Mouse (Mus musculus): ENCODE results near the gene Lrp6. TPM values are rescaled to one million over a fixed set of nuclear protein-coding genes. Genes with fewer than 3 reads are reported as not detected.

Lrp6 gene
- polyA plus RNA-seq, 1 experiment: 3.6 TPM

GRCm38 (mm10) chr6:134594569-134595442, 28.0 kb upstream of the Lrp6 start:
- H3K27ac ChIP-seq (ENCODE audit: control insufficient read depth, insufficient read depth, low read depth, low read length): no peak overlapping the region
- H3K27me3 ChIP-seq (ENCODE audit: control insufficient read depth, insufficient read depth, low read length): no peaks in the 10 kb centered on the region
- H3K36me3 ChIP-seq (ENCODE audit: control insufficient read depth, insufficient read depth, low read length): no peaks in the 10 kb centered on the region
- H3K4me3 ChIP-seq (ENCODE audit: control insufficient read depth, low read depth, low read length): no peak overlapping the region
- peaks cover 2% of the 10 kb centered on the region; the same call in 1 of the 2 replicates for H3K4me1 ChIP-seq (ENCODE audit: control insufficient read depth, insufficient read depth, low read length)
- no peak for TF ChIP-seq CTCF (IDR thresholded peaks at IDR 0.05; ENCODE audit: control insufficient read depth, insufficient read depth, insufficient replicate concordance, low read depth, low read length)
- TF ChIP-seq POLR2A (IDR thresholded peaks at IDR 0.05; ENCODE audit: control insufficient read depth, low read depth, low read length): no peak

GRCm38 (mm10) chr6:134591614-134592013, 24.8 kb upstream of the Lrp6 start:
- H3K4me1 ChIP-seq (ENCODE audit: control insufficient read depth, insufficient read depth, low read length): peaks cover 2% of the 10 kb centered on the region; the same call in 1 of the 2 replicates
- no peaks in the 10 kb centered on the region for H3K36me3 ChIP-seq (ENCODE audit: control insufficient read depth, insufficient read depth, low read length)
- TF ChIP-seq POLR2A (IDR thresholded peaks at IDR 0.05; ENCODE audit: control insufficient read depth, low read depth, low read length): no peak
- no peak for TF ChIP-seq CTCF (IDR thresholded peaks at IDR 0.05; ENCODE audit: control insufficient read depth, insufficient read depth, insufficient replicate concordance, low read depth, low read length)
- no peak overlapping the region for H3K4me3 ChIP-seq (ENCODE audit: control insufficient read depth, low read depth, low read length)
- H3K27me3 ChIP-seq (ENCODE audit: control insufficient read depth, insufficient read depth, low read length): no peaks in the 10 kb centered on the region
- no peak overlapping the region for H3K27ac ChIP-seq (ENCODE audit: control insufficient read depth, insufficient read depth, low read depth, low read length)

DNA sequence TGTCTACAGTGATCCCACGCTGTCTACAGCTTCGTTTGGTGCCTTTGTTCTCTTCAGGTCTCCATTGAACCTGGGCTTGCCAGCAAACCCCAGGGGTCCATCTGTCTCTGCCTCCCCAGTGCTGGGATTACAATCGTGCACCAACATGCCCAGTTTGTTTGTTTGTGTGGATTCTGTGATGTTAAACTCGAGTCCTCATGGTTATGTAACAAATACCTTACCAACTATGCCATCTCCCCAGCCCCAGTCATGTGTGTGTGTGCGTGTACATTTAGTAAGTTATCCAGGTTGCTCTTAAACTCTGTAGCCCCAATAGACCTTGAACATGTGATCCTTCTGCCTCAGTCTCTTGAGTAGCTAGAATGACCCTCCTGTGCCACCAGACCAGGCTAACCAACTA, 19.5 kb upstream of the Lrp6 start:
- no peak overlapping the region for H3K4me3 ChIP-seq (ENCODE audit: control insufficient read depth, low read depth, low read length)
- no peaks in the 10 kb centered on the region for H3K27me3 ChIP-seq (ENCODE audit: control insufficient read depth, insufficient read depth, low read length)
- H3K4me1 ChIP-seq (ENCODE audit: control insufficient read depth, insufficient read depth, low read length): no peaks in the 10 kb centered on the region
- no peaks in the 10 kb centered on the region for H3K36me3 ChIP-seq (ENCODE audit: control insufficient read depth, insufficient read depth, low read length)
- TF ChIP-seq POLR2A (IDR thresholded peaks at IDR 0.05; ENCODE audit: control insufficient read depth, low read depth, low read length) (no peak), CTCF (IDR thresholded peaks at IDR 0.05; ENCODE audit: control insufficient read depth, insufficient read depth, insufficient replicate concordance, low read depth, low read length) (no peak)
- no peak overlapping the region for H3K27ac ChIP-seq (ENCODE audit: control insufficient read depth, insufficient read depth, low read depth, low read length)

DNA sequence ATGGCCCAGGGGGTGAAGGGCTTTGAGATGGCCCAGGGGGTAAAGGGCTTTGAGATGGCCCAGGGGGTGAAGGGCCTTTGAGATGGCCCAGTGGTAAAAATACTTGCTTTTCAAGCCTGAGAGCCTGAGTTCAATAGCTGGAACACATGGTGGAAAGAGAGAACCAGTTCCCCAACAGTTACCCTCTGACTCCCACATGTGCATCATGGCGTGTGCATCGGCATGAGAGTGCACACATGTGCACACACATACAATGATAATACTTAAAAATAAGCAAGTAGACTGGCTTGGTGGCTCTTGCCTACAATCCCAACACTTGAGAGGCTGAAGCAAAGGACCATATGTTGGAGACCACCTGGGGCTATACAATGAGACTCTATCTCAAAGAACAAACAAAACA, 17.9 kb upstream of the Lrp6 start:
- Histone ChIP-seq H3K4me1 (ENCODE audit: control insufficient read depth, insufficient read depth, low read length) (no peaks in the 10 kb centered on the region), H3K4me3 (ENCODE audit: control insufficient read depth, low read depth, low read length) (no peak overlapping the region), H3K27me3 (ENCODE audit: control insufficient read depth, insufficient read depth, low read length) (no peaks in the 10 kb centered on the region), H3K27ac (ENCODE audit: control insufficient read depth, insufficient read depth, low read depth, low read length) (no peak overlapping the region), H3K36me3 (ENCODE audit: control insufficient read depth, insufficient read depth, low read length) (no peaks in the 10 kb centered on the region)
- TF ChIP-seq POLR2A (IDR thresholded peaks at IDR 0.05; ENCODE audit: control insufficient read depth, low read depth, low read length) (no peak), CTCF (IDR thresholded peaks at IDR 0.05; ENCODE audit: control insufficient read depth, insufficient read depth, insufficient replicate concordance, low read depth, low read length) (no peak)

- H3K36me3 ChIP-seq (ENCODE audit: control insufficient read depth, insufficient read depth, low read length): no peaks in the 10 kb centered on the region
- TF ChIP-seq CTCF (IDR thresholded peaks at IDR 0.05; ENCODE audit: control insufficient read depth, insufficient read depth, insufficient replicate concordance, low read depth, low read length) (no peak), POLR2A (IDR thresholded peaks at IDR 0.05; ENCODE audit: control insufficient read depth, low read depth, low read length) (no peak)
- H3K4me1 ChIP-seq (ENCODE audit: control insufficient read depth, insufficient read depth, low read length): no peaks in the 10 kb centered on the region
- no peak overlapping the region for H3K27ac ChIP-seq (ENCODE audit: control insufficient read depth, insufficient read depth, low read depth, low read length)
- H3K4me3 ChIP-seq (ENCODE audit: control insufficient read depth, low read depth, low read length): no peak overlapping the region
- no peaks in the 10 kb centered on the region for H3K27me3 ChIP-seq (ENCODE audit: control insufficient read depth, insufficient read depth, low read length)
Observed at GRCm38 (mm10) chr6:134582110-134582509, 15.3 kb upstream of the Lrp6 start.

- H3K36me3 ChIP-seq (ENCODE audit: control insufficient read depth, insufficient read depth, low read length): no peaks in the 10 kb centered on the region
- peaks cover 2% of the 10 kb centered on the region; the same call in 1 of the 2 replicates for H3K4me1 ChIP-seq (ENCODE audit: control insufficient read depth, insufficient read depth, low read length)
- H3K27me3 ChIP-seq (ENCODE audit: control insufficient read depth, insufficient read depth, low read length): no peaks in the 10 kb centered on the region
- TF ChIP-seq CTCF (IDR thresholded peaks at IDR 0.05; ENCODE audit: control insufficient read depth, insufficient read depth, insufficient replicate concordance, low read depth, low read length) (no peak), POLR2A (IDR thresholded peaks at IDR 0.05; ENCODE audit: control insufficient read depth, low read depth, low read length) (no peak)
- H3K27ac ChIP-seq (ENCODE audit: control insufficient read depth, insufficient read depth, low read depth, low read length): no peak overlapping the region
- no peak overlapping the region for H3K4me3 ChIP-seq (ENCODE audit: control insufficient read depth, low read depth, low read length)
Observed at GRCm38 (mm10) chr6:134579506-134579905, 12.7 kb upstream of the Lrp6 start.

GRCm38 (mm10) chr6:134578039-134578438, 11.3 kb upstream of the Lrp6 start:
- TF ChIP-seq CTCF (IDR thresholded peaks at IDR 0.05; ENCODE audit: control insufficient read depth, insufficient read depth, insufficient replicate concordance, low read depth, low read length) (no peak), POLR2A (IDR thresholded peaks at IDR 0.05; ENCODE audit: control insufficient read depth, low read depth, low read length) (no peak)

More at GRCm38 (mm10) chr6:134578039-134578438, 11.3 kb upstream of the Lrp6 start:
- no peak overlapping the region for H3K4me3 ChIP-seq (ENCODE audit: control insufficient read depth, low read depth, low read length)
- H3K4me1 ChIP-seq (ENCODE audit: control insufficient read depth, insufficient read depth, low read length): peaks cover 2% of the 10 kb centered on the region; the same call in 1 of the 2 replicates
- H3K27me3 ChIP-seq (ENCODE audit: control insufficient read depth, insufficient read depth, low read length): no peaks in the 10 kb centered on the region
- no peak overlapping the region for H3K27ac ChIP-seq (ENCODE audit: control insufficient read depth, insufficient read depth, low read depth, low read length)
- H3K36me3 ChIP-seq (ENCODE audit: control insufficient read depth, insufficient read depth, low read length): no peaks in the 10 kb centered on the region
